Mouse (Mus musculus) stomach, embryonic 14.5 days (tissue): ENCODE results near the gene BC052040. TPM values are rescaled to one million over a fixed set of nuclear protein-coding genes. Genes with fewer than 3 reads are reported as not detected.

ENCODE experiments used
- ATAC-seq: fragments of 200-750 bp; cut with Nextera tagmentation; 2 replicates; pipeline ENCODE4 v1.8.0; 2017; ENCODE audit warnings: low read depth, moderate TSS enrichment; ENCODE audit not compliant: insufficient number of reproducible peaks, insufficient read depth, low FRiP score
- H3K27ac ChIP-seq: fragments of 300-500 bp; sonication (generic); 2 replicates; pipeline ENCODE4 v1.5.1; 2014; ENCODE audit warnings: mild to moderate bottlenecking, low read length, moderate library complexity, mixed read lengths
- H3K27me3 ChIP-seq: fragments of 300-500 bp; sonication (generic); 2 replicates; pipeline ENCODE4 v1.6.1; 2014; ENCODE audit warnings: low read length, control low read depth, mixed read lengths; ENCODE audit not compliant: control insufficient read depth, insufficient read depth
- H3K36me3 ChIP-seq: fragments of 300-500 bp; sonication (generic); 2 replicates; pipeline ENCODE4 v1.6.1; 2014; ENCODE audit warnings: mild to moderate bottlenecking, control low read depth, low read length, moderate library complexity, mixed read lengths; ENCODE audit not compliant: control insufficient read depth, insufficient read depth
- H3K4me1 ChIP-seq: fragments of 300-500 bp; sonication (generic); 2 replicates; pipeline ENCODE4 v1.6.1; 2014; ENCODE audit warnings: low read length, control low read depth, mixed read lengths; ENCODE audit not compliant: control insufficient read depth, insufficient read depth
- H3K4me2 ChIP-seq: fragments of 300-500 bp; sonication (generic); replicated peaks from 2 replicates; pipeline ENCODE4 v1.6.1; 2014; ENCODE audit warnings: low read depth, low read length, control low read depth
- H3K4me3 ChIP-seq: fragments of 300-500 bp; sonication (generic); 2 replicates; pipeline ENCODE4 v1.5.1; 2014; ENCODE audit warnings: low read depth, low read length, control low read depth
- H3K9ac ChIP-seq: fragments of 300-500 bp; sonication (generic); replicated peaks from 2 replicates; pipeline ENCODE4 v1.6.1; 2014; ENCODE audit warnings: low read depth, mild to moderate bottlenecking, control low read depth, low read length, moderate library complexity, mixed read lengths
- H3K9me3 ChIP-seq: fragments of 300-500 bp; sonication (generic); 2 replicates; pipeline ENCODE4 v1.6.1; 2016; ENCODE audit warnings: low read depth, low read length, control low read depth; ENCODE audit not compliant: control insufficient read depth
- WGBS: fragments of 180-500 bp; shearing (Covaris S2); extraction: QIAGEN DNeasy Blood & Tissue Kit; methylation state at CpG from one replicate; pipeline ENCODE4 v1.1.7; 2014; 5-methylcytosine and 5-hydroxymethylcytosine counted together
- polyA plus RNA-seq: library from polyadenylated mRNA; unstranded; fragments of >200 nt; fragmentation: Nextera tagmentation; extraction: Ambion mirVana; gene quantifications from 2 replicates; pipeline ENCODE4 v1.2.1, GENCODE M21; 2014

Gene BC052040
- polyA plus RNA-seq, 1 experiment from 2014 or later = 13.5 TPM

- no peaks in the 10 kb centered on the region for H3K9me3 ChIP-seq
- no peak overlapping the region for H3K27ac ChIP-seq
- WGBS = 74% methylated on average over 6 of the region's 6 CpGs
- no peaks in the 10 kb centered on the region for H3K36me3 ChIP-seq
- H3K4me3 ChIP-seq = no peak overlapping the region
- H3K9ac ChIP-seq = no peak overlapping the region
- no peak for ATAC-seq
- no peaks in the 10 kb centered on the region for H3K4me1 ChIP-seq
- no peaks in the 10 kb centered on the region for H3K27me3 ChIP-seq
- H3K4me2 ChIP-seq = no peak overlapping the region
Observed at GRCm38 (mm10) chr2:115694386-115694785, 112.9 kb downstream of the BC052040 start.

- 80% methylated on average over 5 of the region's 5 CpGs for WGBS
- Histone ChIP-seq H3K36me3 (no peaks in the 10 kb centered on the region), H3K9me3 (0 out of 2 replicates have a peak, but pooled peaks cover 4% of the 10 kb centered on the region), H3K9ac (no peak overlapping the region), H3K27ac (no peak overlapping the region), H3K4me2 (no peak overlapping the region), H3K4me1 (no peaks in the 10 kb centered on the region), H3K27me3 (no peaks in the 10 kb centered on the region), H3K4me3 (no peak overlapping the region)
- ATAC-seq = no peak
Observed at GRCm38 (mm10) chr2:115699032-115699431, 117.5 kb downstream of the BC052040 start.

- no peak overlapping the region for H3K27ac ChIP-seq
- H3K27me3 ChIP-seq = no peaks in the 10 kb centered on the region
- no peak for ATAC-seq
- 35% methylated on average over 5 of the region's 5 CpGs for WGBS
- H3K9ac ChIP-seq = no peak overlapping the region
- H3K9me3 ChIP-seq = 0 out of 2 replicates have a peak, but pooled peaks cover 4% of the 10 kb centered on the region
- H3K4me2 ChIP-seq = no peak overlapping the region
- no peaks in the 10 kb centered on the region for H3K36me3 ChIP-seq
- no peaks in the 10 kb centered on the region for H3K4me1 ChIP-seq
- no peak overlapping the region for H3K4me3 ChIP-seq
Observed at GRCm38 (mm10) chr2:115702610-115703009, 121.1 kb downstream of the BC052040 start.

- Histone ChIP-seq H3K4me2 (no peak overlapping the region), H3K9me3 (peaks cover 7% of the 10 kb centered on the region; the same call in 1 of the 2 replicates), H3K4me1 (0 out of 2 replicates have a peak, but pooled peaks cover 7% of the 10 kb centered on the region), H3K36me3 (no peaks in the 10 kb centered on the region), H3K4me3 (no peak overlapping the region), H3K9ac (no peak overlapping the region), H3K27ac (no peak overlapping the region), H3K27me3 (no peaks in the 10 kb centered on the region)
- 34% methylated on average over 5 of the region's 5 CpGs for WGBS
- ATAC-seq = no peak
Observed at GRCm38 (mm10) chr2:115717535-115717934, 136.0 kb downstream of the BC052040 start.

GRCm38 (mm10) chr2:115717980-115718379 is 136.5 kb downstream of the BC052040 start:
- Histone ChIP-seq H3K4me3 (no peak overlapping the region), H3K9ac (no peak overlapping the region), H3K36me3 (no peaks in the 10 kb centered on the region), H3K27ac (no peak overlapping the region), H3K4me2 (no peak overlapping the region), H3K9me3 (peaks cover 7% of the 10 kb centered on the region; the same call in 1 of the 2 replicates), H3K4me1 (0 out of 2 replicates have a peak, but pooled peaks cover 9% of the 10 kb centered on the region), H3K27me3 (no peaks in the 10 kb centered on the region)
- whole genome bisulfite sequencing = 33% methylated on average over 3 of the region's 3 CpGs
- no peak for ATAC-seq

GRCm38 (mm10) chr2:115723452-115723851 is 141.9 kb downstream of the BC052040 start:
- no peak for ATAC-seq

GRCm38 (mm10) chr2:115724216-115724615 is 142.7 kb downstream of the BC052040 start:
- ATAC-seq = no peak
- Histone ChIP-seq H3K27ac (no peak overlapping the region), H3K9ac (no peak overlapping the region), H3K4me2 (no peak overlapping the region), H3K36me3 (no peaks in the 10 kb centered on the region; the same call in 1 of the 2 replicates), H3K27me3 (no peaks in the 10 kb centered on the region), H3K4me3 (no peak overlapping the region), H3K4me1 (peaks cover 10% of the 10 kb centered on the region; the same call in 1 of the 2 replicates), H3K9me3 (peaks cover 7% of the 10 kb centered on the region; the same call in 1 of the 2 replicates)
- WGBS = 69% methylated on average over 6 of the region's 6 CpGs

More at GRCm38 (mm10) chr2:115723452-115723851, 141.9 kb downstream of the BC052040 start:
- 28% methylated on average over 8 of the region's 8 CpGs for WGBS
- peak overlapping the region; percentile 15; the same call in 1 of the 2 replicates for H3K27ac ChIP-seq
- H3K36me3 ChIP-seq = no peaks in the 10 kb centered on the region; the same call in 1 of the 2 replicates
- H3K9ac ChIP-seq = no peak overlapping the region
- no peak overlapping the region for H3K4me2 ChIP-seq
- H3K9me3 ChIP-seq = peaks cover 7% of the 10 kb centered on the region; the same call in 1 of the 2 replicates
- H3K4me1 ChIP-seq = peaks cover 10% of the 10 kb centered on the region; the same call in 1 of the 2 replicates
- H3K4me3 ChIP-seq = no peak overlapping the region
- no peaks in the 10 kb centered on the region for H3K27me3 ChIP-seq

GRCm38 (mm10) chr2:115724726-115725125 is 143.2 kb downstream of the BC052040 start:
- Histone ChIP-seq H3K36me3 (no peaks in the 10 kb centered on the region; the same call in 1 of the 2 replicates), H3K9me3 (peaks cover 7% of the 10 kb centered on the region; the same call in 1 of the 2 replicates), H3K4me2 (no peak overlapping the region), H3K4me3 (no peak overlapping the region), H3K9ac (no peak overlapping the region), H3K4me1 (peaks cover 10% of the 10 kb centered on the region; the same call in 1 of the 2 replicates), H3K27ac (no peak overlapping the region), H3K27me3 (no peaks in the 10 kb centered on the region)
- no peak for ATAC-seq
- 88% methylated on average over 6 of the region's 6 CpGs for WGBS

GRCm38 (mm10) chr2:115725503-115725902 is 144.0 kb downstream of the BC052040 start:
- Histone ChIP-seq H3K9me3 (peaks cover 7% of the 10 kb centered on the region; the same call in 1 of the 2 replicates), H3K9ac (no peak overlapping the region), H3K36me3 (no peaks in the 10 kb centered on the region; the same call in 1 of the 2 replicates), H3K4me3 (no peak overlapping the region), H3K4me1 (peaks cover 10% of the 10 kb centered on the region; the same call in 1 of the 2 replicates), H3K27me3 (no peaks in the 10 kb centered on the region), H3K27ac (no peak overlapping the region), H3K4me2 (no peak overlapping the region)
- ATAC-seq = no peak
- WGBS = 64% methylated on average over 6 of the region's 6 CpGs
